Mouse (Mus musculus) limb, embryonic 12.5 days (tissue): ENCODE measurements around the gene Trpc6. TPM values are rescaled to one million over a fixed set of nuclear protein-coding genes. Genes with fewer than 3 reads are reported as not detected.

Source experiments
- ATAC-seq: fragments of 200-750 bp; cut with Nextera tagmentation; 2 replicates; pipeline ENCODE4 v1.8.0; 2017; ENCODE audit warnings: low read depth, moderate TSS enrichment; ENCODE audit not compliant: insufficient number of reproducible peaks, insufficient read depth, low FRiP score, low TSS enrichment
- H3K27ac ChIP-seq: fragments of 300-500 bp; sonication (generic); 2 replicates; pipeline ENCODE4 v1.5.1; 2016; ENCODE audit warnings: mild to moderate bottlenecking, moderate library complexity
- H3K27me3 ChIP-seq: fragments of 300-500 bp; sonication (generic); 2 replicates; pipeline ENCODE4 v1.6.1; 2016; ENCODE audit warnings: mild to moderate bottlenecking, moderate library complexity
- H3K36me3 ChIP-seq: fragments of 300-500 bp; sonication (generic); 2 replicates; pipeline ENCODE4 v1.6.1; 2016; ENCODE audit warnings: mild to moderate bottlenecking, moderate library complexity
- H3K4me1 ChIP-seq: fragments of 300-500 bp; sonication (generic); replicated peaks from 2 replicates; pipeline ENCODE4 v1.6.1; 2016
- H3K4me2 ChIP-seq: fragments of 300-500 bp; sonication (generic); 2 replicates; pipeline ENCODE4 v1.6.1; 2016; ENCODE audit warnings: mild to moderate bottlenecking, moderate library complexity
- H3K4me3 ChIP-seq: fragments of 300-500 bp; sonication (generic); replicated peaks from 2 replicates; pipeline ENCODE4 v1.5.1; 2016; ENCODE audit warnings: mild to moderate bottlenecking
- H3K9ac ChIP-seq: fragments of 300-500 bp; sonication (generic); replicated peaks from 2 replicates; pipeline ENCODE4 v1.6.1; 2016; ENCODE audit warnings: mild to moderate bottlenecking, moderate library complexity
- H3K9me3 ChIP-seq: fragments of 300-500 bp; sonication (generic); 2 replicates; pipeline ENCODE4 v1.6.1; 2016; ENCODE audit warnings: mild to moderate bottlenecking, moderate library complexity
- WGBS: fragments of 180-500 bp; shearing (Covaris S2); methylation state at CpG from one replicate; pipeline ENCODE4 v1.1.7; 2016; 5-methylcytosine and 5-hydroxymethylcytosine counted together
- polyA plus RNA-seq: library from polyadenylated mRNA; unstranded; fragments of >200 nt; fragmentation: Nextera tagmentation; extraction: Ambion mirVana; gene quantifications from 2 replicates; pipeline ENCODE4 v1.2.1, GENCODE M21; 2016

The Trpc6 gene
- polyA plus RNA-seq, 1 experiment from 2014 or later, result 0.56 TPM

- no peak for ATAC-seq
- Histone ChIP-seq H3K27ac (no peak overlapping the region), H3K36me3 (no peaks in the 10 kb centered on the region), H3K27me3 (no peaks in the 10 kb centered on the region), H3K9me3 (no peaks in the 10 kb centered on the region), H3K4me2 (no peak overlapping the region), H3K9ac (no peak overlapping the region), H3K4me1 (no peaks in the 10 kb centered on the region), H3K4me3 (no peak overlapping the region)
- 62% methylated on average over 1 of the region's 1 CpGs for WGBS
These were observed 129.0 kb downstream of the Trpc6 start for GRCm38 (mm10) chr9:8672944-8673343.

GRCm38 (mm10) chr9:8676607-8677006 is 132.7 kb downstream of the Trpc6 start:
- Histone ChIP-seq H3K9me3 (no peaks in the 10 kb centered on the region), H3K4me1 (no peaks in the 10 kb centered on the region), H3K4me3 (no peak overlapping the region), H3K36me3 (no peaks in the 10 kb centered on the region), H3K27ac (no peak overlapping the region), H3K4me2 (no peak overlapping the region), H3K9ac (no peak overlapping the region), H3K27me3 (no peaks in the 10 kb centered on the region)
- WGBS, result 78% methylated on average over 1 of the region's 1 CpGs
- ATAC-seq, result no peak

GRCm38 (mm10) chr9:8693177-8693576 is 149.2 kb downstream of the Trpc6 start:
- Histone ChIP-seq H3K27me3 (no peaks in the 10 kb centered on the region), H3K27ac (no peak overlapping the region), H3K9ac (no peak overlapping the region), H3K4me3 (no peak overlapping the region), H3K36me3 (no peaks in the 10 kb centered on the region), H3K4me1 (no peaks in the 10 kb centered on the region), H3K4me2 (no peak overlapping the region), H3K9me3 (no peaks in the 10 kb centered on the region)
- 79% methylated on average over 2 of the region's 2 CpGs for WGBS
- ATAC-seq, result no peak

- 27% methylated on average over 5 of the region's 5 CpGs for WGBS
- Histone ChIP-seq H3K27me3 (no peaks in the 10 kb centered on the region), H3K36me3 (no peaks in the 10 kb centered on the region), H3K9me3 (no peaks in the 10 kb centered on the region), H3K4me2 (no peak overlapping the region), H3K27ac (no peak overlapping the region), H3K4me1 (no peaks in the 10 kb centered on the region), H3K9ac (no peak overlapping the region), H3K4me3 (no peak overlapping the region)
- peak; percentile 52; the same call in 1 of the 2 replicates for ATAC-seq
These were observed 156.7 kb downstream of the Trpc6 start for GRCm38 (mm10) chr9:8700669-8701068.

- 79% methylated on average over 1 of the region's 1 CpGs for WGBS
- ATAC-seq, result no peak
These were observed 159.6 kb downstream of the Trpc6 start for GRCm38 (mm10) chr9:8703516-8703915.

GRCm38 (mm10) chr9:8703956-8704355 is 160.0 kb downstream of the Trpc6 start:
- Histone ChIP-seq H3K27ac (no peak overlapping the region), H3K4me1 (no peaks in the 10 kb centered on the region), H3K36me3 (no peaks in the 10 kb centered on the region), H3K27me3 (no peaks in the 10 kb centered on the region), H3K9ac (no peak overlapping the region), H3K4me2 (no peak overlapping the region), H3K9me3 (no peaks in the 10 kb centered on the region), H3K4me3 (no peak overlapping the region)
- ATAC-seq, result no peak
- WGBS, result 46% methylated on average over 5 of the region's 5 CpGs

More at GRCm38 (mm10) chr9:8703516-8703915, 159.6 kb downstream of the Trpc6 start:
- Histone ChIP-seq H3K9ac (no peak overlapping the region), H3K4me3 (no peak overlapping the region), H3K4me2 (no peak overlapping the region), H3K36me3 (no peaks in the 10 kb centered on the region), H3K4me1 (no peaks in the 10 kb centered on the region), H3K9me3 (no peaks in the 10 kb centered on the region), H3K27ac (no peak overlapping the region), H3K27me3 (no peaks in the 10 kb centered on the region)

- Histone ChIP-seq H3K4me1 (no peaks in the 10 kb centered on the region), H3K27ac (no peak overlapping the region), H3K4me2 (no peak overlapping the region), H3K9ac (no peak overlapping the region), H3K4me3 (no peak overlapping the region), H3K9me3 (no peaks in the 10 kb centered on the region), H3K36me3 (no peaks in the 10 kb centered on the region), H3K27me3 (no peaks in the 10 kb centered on the region)
- ATAC-seq, result no peak
- 70% methylated on average over 3 of the region's 3 CpGs for WGBS
These were observed 166.3 kb downstream of the Trpc6 start for GRCm38 (mm10) chr9:8710052-8710739.

GRCm38 (mm10) chr9:8719017-8719416 is 175.1 kb downstream of the Trpc6 start:
- H3K27ac ChIP-seq, result no peak overlapping the region
- WGBS, result 58% methylated on average over 1 of the region's 1 CpGs
- no peaks in the 10 kb centered on the region for H3K27me3 ChIP-seq
- H3K4me3 ChIP-seq, result no peak overlapping the region
- H3K9ac ChIP-seq, result no peak overlapping the region
- H3K36me3 ChIP-seq, result no peaks in the 10 kb centered on the region
- H3K4me1 ChIP-seq, result no peaks in the 10 kb centered on the region
- H3K4me2 ChIP-seq, result no peak overlapping the region
- ATAC-seq, result no peak
- no peaks in the 10 kb centered on the region for H3K9me3 ChIP-seq

- Histone ChIP-seq H3K27me3 (no peaks in the 10 kb centered on the region), H3K9ac (no peak overlapping the region), H3K27ac (no peak overlapping the region), H3K36me3 (no peaks in the 10 kb centered on the region), H3K4me1 (no peaks in the 10 kb centered on the region), H3K4me2 (no peak overlapping the region), H3K9me3 (no peaks in the 10 kb centered on the region), H3K4me3 (no peak overlapping the region)
- no peak for ATAC-seq
- 83% methylated on average over 3 of the region's 3 CpGs for WGBS
These were observed 185.1 kb downstream of the Trpc6 start for GRCm38 (mm10) chr9:8729056-8729455.
